Mouse (Mus musculus) forebrain, postnatal 0 days (tissue): ENCODE measurements around the gene Aire. TPM values are rescaled to one million over a fixed set of nuclear protein-coding genes. Genes with fewer than 3 reads are reported as not detected.
"Not testable (repeated sequence)": the region's sequence is repeated elsewhere in the genome, so short reads cannot be mapped to it uniquely, and the experiment has no call there.

ENCODE experiments used
- ATAC-seq: fragments of 200-750 bp; cut with Nextera tagmentation; 2 replicates; pipeline ENCODE4 v1.8.0; 2017; ENCODE audit warnings: mild to moderate bottlenecking, moderate library complexity
- DNase-seq: peaks from one replicate; pipeline ENCODE4 v3.0.0-alpha.2; 2015
- H3K27ac ChIP-seq: fragments of 300-500 bp; sonication (generic); 2 replicates; pipeline ENCODE4 v1.5.1; 2014; ENCODE audit warnings: low read depth, mild to moderate bottlenecking, antibody characterized with exemption, low read length, moderate library complexity, mixed read lengths
- H3K27me3 ChIP-seq: fragments of 300-500 bp; sonication (generic); 2 replicates; pipeline ENCODE4 v1.6.1; 2014; ENCODE audit warnings: mild to moderate bottlenecking, low read length, mixed read lengths; ENCODE audit not compliant: insufficient read depth
- H3K36me3 ChIP-seq: fragments of 300-500 bp; sonication (generic); 2 replicates; pipeline ENCODE4 v1.6.1; 2014; ENCODE audit warnings: mild to moderate bottlenecking, moderate library complexity; ENCODE audit not compliant: insufficient read depth
- H3K4me1 ChIP-seq: fragments of 300-500 bp; sonication (generic); 2 replicates; pipeline ENCODE4 v1.6.1; 2014; ENCODE audit warnings: antibody characterized with exemption; ENCODE audit not compliant: insufficient read depth
- H3K4me2 ChIP-seq: fragments of 300-500 bp; sonication (generic); 2 replicates; pipeline ENCODE4 v1.6.1; 2014; ENCODE audit warnings: low read depth, mild to moderate bottlenecking, moderate library complexity
- H3K4me3 ChIP-seq: fragments of 300-500 bp; sonication (generic); 2 replicates; pipeline ENCODE4 v1.5.1; 2014; ENCODE audit warnings: low read depth, low read length, mixed read lengths
- H3K9ac ChIP-seq: fragments of 300-500 bp; sonication (generic); 2 replicates; pipeline ENCODE4 v1.6.1; 2014; ENCODE audit warnings: mild to moderate bottlenecking
- H3K9me3 ChIP-seq: fragments of 300-500 bp; sonication (generic); 2 replicates; pipeline ENCODE4 v1.6.1; 2016; ENCODE audit warnings: low read length
- CTCF ChIP-seq: sonication (generic); IDR thresholded peaks from 2 replicates; pipeline ENCODE4 v1.5.1; 2016; ENCODE audit warnings: antibody characterized with exemption, control low read depth, low read depth
- WGBS: fragments of 180-500 bp; shearing (Covaris S2); extraction: QIAGEN DNeasy Blood & Tissue Kit; methylation state at CpG from one replicate; pipeline ENCODE4 v1.1.7; 2014; 5-methylcytosine and 5-hydroxymethylcytosine counted together
- polyA plus RNA-seq: library from polyadenylated mRNA; unstranded; fragments of >200 nt; fragmentation: Nextera tagmentation; extraction: Ambion mirVana; gene quantifications from 2 replicates; pipeline ENCODE4 v1.2.1, GENCODE M21; 2015
- total RNA-seq: library from RNA; depleted of rRNA; stranded (reverse); fragments of >200 nt; gene quantifications from 2 replicates; pipeline ENCODE4 v1.2.3, GENCODE M21; 2014

Aire gene
- total and polyA plus RNA-seq, 2 experiments from 2014 or later, result 0.29 TPM; not detected in 1

GRCm38 (mm10) chr10:78016366-78016765, 27.0 kb downstream of the Aire start:
- DNase-seq (no peak), ATAC-seq (no peak)
- Histone ChIP-seq H3K4me1 (no peaks in the 10 kb centered on the region), H3K36me3 (no peaks in the 10 kb centered on the region), H3K4me2 (no peak overlapping the region), H3K27ac (no peak overlapping the region), H3K4me3 (no peak overlapping the region), H3K27me3 (no peaks in the 10 kb centered on the region), H3K9me3 (no peaks in the 10 kb centered on the region), H3K9ac (no peak overlapping the region)
- 55% methylated on average over 5 of the region's 5 CpGs for WGBS
- no peak for TF ChIP-seq CTCF

GRCm38 (mm10) chr10:78015489-78015888, 27.9 kb downstream of the Aire start:
- ATAC-seq, result no peak
- Histone ChIP-seq H3K36me3 (no peaks in the 10 kb centered on the region), H3K27ac (no peak overlapping the region), H3K4me3 (no peak overlapping the region), H3K9ac (no peak overlapping the region), H3K27me3 (no peaks in the 10 kb centered on the region), H3K4me2 (no peak overlapping the region), H3K9me3 (no peaks in the 10 kb centered on the region), H3K4me1 (no peaks in the 10 kb centered on the region)
- 92% methylated on average over 1 of the region's 1 CpGs for WGBS
- no peak for TF ChIP-seq CTCF
- DNase-seq, result no peak

GRCm38 (mm10) chr10:78012661-78013495, 30.5 kb downstream of the Aire start:
- H3K4me3 ChIP-seq, result no peak overlapping the region
- H3K27me3 ChIP-seq, result no peaks in the 10 kb centered on the region
- ATAC-seq, result no peak
- no peaks in the 10 kb centered on the region for H3K36me3 ChIP-seq
- DNase-seq, result no peak
- H3K9ac ChIP-seq, result no peak overlapping the region
- H3K4me1 ChIP-seq, result peaks cover 10% of the 10 kb centered on the region; the same call in 1 of the 2 replicates
- TF ChIP-seq CTCF, result no peak
- WGBS, result 91% methylated on average over 18 of the region's 18 CpGs
- no peaks in the 10 kb centered on the region for H3K9me3 ChIP-seq
- no peak overlapping the region for H3K4me2 ChIP-seq
- H3K27ac ChIP-seq, result no peak overlapping the region

- not testable (repeated sequence) for H3K9me3 ChIP-seq, H3K36me3 ChIP-seq, H3K4me3 ChIP-seq, DNase-seq, H3K9ac ChIP-seq, H3K4me2 ChIP-seq, H3K27ac ChIP-seq, ATAC-seq, H3K27me3 ChIP-seq
- TF ChIP-seq CTCF, result 0 out of 2 replicates have a peak, but pooled peaks have one; percentile 3
- WGBS, result 90% methylated on average over 5 of the region's 5 CpGs
- peaks cover 16% of the 10 kb centered on the region for H3K4me1 ChIP-seq
Measured at GRCm38 (mm10) chr10:78011116-78011515, 32.3 kb downstream of the Aire start.

GRCm38 (mm10) chr10:78010335-78010734, 33.1 kb downstream of the Aire start:
- 10% methylated on average over 10 of the region's 10 CpGs for WGBS
- no peak overlapping the region for H3K27ac ChIP-seq
- no peaks in the 10 kb centered on the region for H3K9me3 ChIP-seq
- TF ChIP-seq CTCF, result no peak
- H3K4me1 ChIP-seq, result peaks cover 16% of the 10 kb centered on the region
- H3K4me2 ChIP-seq, result 0 out of 2 replicates have a peak overlapping the region, but pooled peaks have one; percentile 5
- no peaks in the 10 kb centered on the region for H3K27me3 ChIP-seq
- H3K4me3 ChIP-seq, result no peak overlapping the region
- H3K9ac ChIP-seq, result no peak overlapping the region
- ATAC-seq, result no peak
- H3K36me3 ChIP-seq, result no peaks in the 10 kb centered on the region
- no peak for DNase-seq

GRCm38 (mm10) chr10:78009945-78010293, 33.5 kb downstream of the Aire start, which contains the start of gene Pfkl:
Gene Pfkl, minus strand, starts transcription at chr10:78010083.
- peak within 1 kb of the TSS; percentile 89 for H3K4me2 ChIP-seq
- H3K27ac ChIP-seq, result peak within 1 kb of the TSS; percentile 75
- H3K27me3 ChIP-seq, result no peaks in the 10 kb centered on the region
- H3K4me3 ChIP-seq, result peak within 1 kb of the TSS; percentile 74
- no peaks in the 10 kb centered on the region for H3K36me3 ChIP-seq
- no peak for TF ChIP-seq CTCF
- ATAC-seq (no peak), DNase-seq (no peak)
- H3K9me3 ChIP-seq, result no peaks in the 10 kb centered on the region
- H3K4me1 ChIP-seq, result peaks cover 16% of the 10 kb centered on the region
- 2% methylated on average over 9 of the region's 9 CpGs for WGBS
- peak within 1 kb of the TSS; percentile 74 for H3K9ac ChIP-seq

- WGBS, result under 1% methylated on average over 59 of the region's 59 CpGs
- Histone ChIP-seq H3K4me1 (peaks cover 16% of the 10 kb centered on the region), H3K36me3 (no peaks in the 10 kb centered on the region), H3K9ac (peak overlapping the region; percentile 74), H3K4me2 (peak overlapping the region; percentile 89), H3K9me3 (no peaks in the 10 kb centered on the region), H3K27ac (peak overlapping the region; percentile 75), H3K4me3 (peak overlapping the region; percentile 74), H3K27me3 (no peaks in the 10 kb centered on the region)
- peak; percentile 99 for ATAC-seq
- TF ChIP-seq CTCF, result peak; percentile 83
- peak; percentile 93 for DNase-seq
Measured at GRCm38 (mm10) chr10:78009184-78009944, 34.0 kb downstream of the Aire start.
